Mouse (Mus musculus) lung, postnatal 0 days (tissue): ENCODE measurements at regions not wholly inside any gene's neighbourhood (a gene's known extent, or its start where the extent isn't known, plus 50 kb on each side); places are given as distances from the start of the nearest gene placed in this dataset.

ENCODE experiments used
- CTCF ChIP-seq: IDR thresholded peaks from 2 replicates; pipeline ENCODE4 v1.5.1; 2016; ENCODE audit warnings: antibody characterized with exemption, mild to moderate bottlenecking
- EP300 ChIP-seq: IDR thresholded peaks from 2 replicates; pipeline ENCODE4 v1.6.1; 2016; ENCODE audit warnings: antibody characterized with exemption, mild to moderate bottlenecking, control low read depth

DNA sequence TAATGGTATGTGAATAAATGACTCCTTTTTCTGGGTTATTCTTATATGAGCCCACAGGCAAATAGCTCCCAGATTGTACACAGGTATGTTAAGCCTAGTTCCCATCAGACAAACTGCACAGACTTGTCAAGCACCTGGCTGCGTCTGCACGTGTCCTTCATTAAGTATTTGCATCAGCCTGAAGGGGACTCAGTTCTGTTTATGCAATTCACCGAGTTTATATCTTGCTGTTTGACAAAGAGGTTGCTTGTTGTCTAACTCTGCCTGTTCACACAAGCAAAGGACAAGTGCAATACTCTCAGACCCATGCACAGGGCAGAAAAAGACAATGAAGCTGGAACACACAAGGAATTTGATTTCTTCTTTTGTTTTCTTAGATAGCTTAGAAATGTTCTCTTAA is 215.2 kb downstream of the Arl4a start:
- no peak for TF ChIP-seq CTCF
- no peak for TF ChIP-seq EP300
